Mouse (Mus musculus) lung, adult 2 months (tissue): Measurements from ENCODE around the gene Pgpep1. TPM values are rescaled to one million over a fixed set of nuclear protein-coding genes. Genes with fewer than 3 reads are reported as not detected.

Experiments
- DNase-seq: peaks from one replicate; pipeline ENCODE4 v3.0.0; 2022
- H3K4me1 ChIP-seq: fragments of 200-500 bp; 2 replicates; pipeline ENCODE4 v1.6.1; 2011; ENCODE audit warnings: low read length; ENCODE audit not compliant: control insufficient read depth, insufficient read depth
- H3K4me3 ChIP-seq: fragments of 200-500 bp; replicated peaks from 2 replicates; pipeline ENCODE3; 2011; ENCODE audit warnings: low read depth, mild to moderate bottlenecking, control low read depth, low read length; ENCODE audit errors: extremely low read depth
- CTCF ChIP-seq: fragments of 200-500 bp; IDR thresholded peaks from 2 replicates; pipeline ENCODE4 v1.5.1; 2011; ENCODE audit warnings: mild to moderate bottlenecking, low read length, control low read depth; ENCODE audit not compliant: insufficient read depth
- POLR2A ChIP-seq: fragments of 200-500 bp; IDR thresholded peaks from 2 replicates; pipeline ENCODE4 v1.6.1; 2011; ENCODE audit warnings: low read depth, mild to moderate bottlenecking, control low read depth, low read length, borderline replicate concordance; ENCODE audit errors: extremely low read depth
- WGBS: fragments of 180-500 bp; shearing (Covaris S2); methylation state at CpG from one replicate; pipeline ENCODE4 v1.1.7; 2018; 5-methylcytosine and 5-hydroxymethylcytosine counted together
- polyA plus RNA-seq: library from polyadenylated mRNA; depleted of rRNA; stranded (reverse); fragments of >200 nt; gene quantifications from 2 replicates; pipeline ENCODE4 v1.2.3, GENCODE M21; 2012; rRNA removed

The Pgpep1 gene
- polyA plus RNA-seq, 1 experiment, result 33.7 TPM

GRCm38 (mm10) chr8:70597417-70598272 is 62.5 kb downstream of the Pgpep1 start:
- WGBS, result 57% methylated on average over 67 of the region's 68 CpGs
- H3K4me3 ChIP-seq, result no peak overlapping the region
- no peak for DNase-seq
- H3K4me1 ChIP-seq, result peaks cover 12% of the 10 kb centered on the region; the same call in 1 of the 2 replicates
- TF ChIP-seq CTCF, result no peak
- TF ChIP-seq POLR2A, result no peak

GRCm38 (mm10) chr8:70596775-70597416 is 63.3 kb downstream of the Pgpep1 start:
- no peak overlapping the region for H3K4me3 ChIP-seq
- peaks cover 12% of the 10 kb centered on the region; the same call in 1 of the 2 replicates for H3K4me1 ChIP-seq
- WGBS, result 91% methylated on average over 17 of the region's 17 CpGs
- TF ChIP-seq CTCF (no peak), POLR2A (no peak)
- DNase-seq, result no peak

Other genes starting within 250 kb of the Pgpep1 start
- 18.7 and 20.4 TPM in 2 replicates for gene Crtc1, start 220.8 kb downstream of the Pgpep1 start, polyA plus RNA-seq
- gene Klhl26, start 183.4 kb downstream of the Pgpep1 start, polyA plus RNA-seq, result 51.3 and 57.2 TPM in 2 replicates
- gene Tmem59l, start 173.0 kb downstream of the Pgpep1 start, polyA plus RNA-seq, result 10.5 and 12.2 TPM in 2 replicates
- gene Crlf1, start 167.2 kb downstream of the Pgpep1 start, polyA plus RNA-seq, result 27.7 and 34.3 TPM in 2 replicates
- gene Rex1bd, start 153.6 kb downstream of the Pgpep1 start, polyA plus RNA-seq, result 145 and 178 TPM in 2 replicates
- 370 and 371 TPM in 2 replicates for gene Uba52, start 149.6 kb downstream of the Pgpep1 start, polyA plus RNA-seq
- 361 and 369 TPM in 2 replicates for gene Fkbp8, start 132.7 kb downstream of the Pgpep1 start, polyA plus RNA-seq
- gene Kxd1, start 132.4 kb downstream of the Pgpep1 start, polyA plus RNA-seq, result 48.7 and 54.6 TPM in 2 replicates
- 29.6 and 32.9 TPM in 2 replicates for gene Ell, start 120.9 kb downstream of the Pgpep1 start, polyA plus RNA-seq
- 102 and 112 TPM in 2 replicates for gene Isyna1, start 66.0 kb downstream of the Pgpep1 start, polyA plus RNA-seq
- gene Ssbp4, start 51.5 kb downstream of the Pgpep1 start, polyA plus RNA-seq, result 228 and 351 TPM in 2 replicates
- 10.4 and 10.5 TPM in 2 replicates for gene Lrrc25, start 44.2 kb downstream of the Pgpep1 start, polyA plus RNA-seq
- gene Gdf15, start 27.9 kb downstream of the Pgpep1 start, polyA plus RNA-seq, result 5.4 and 6.6 TPM in 2 replicates
- gene Lsm4, start 12.9 kb upstream of the Pgpep1 start, polyA plus RNA-seq, result 75.2 and 76.3 TPM in 2 replicates
- gene Jund, start 38.6 kb upstream of the Pgpep1 start, polyA plus RNA-seq, result 378 and 717 TPM in 2 replicates
- gene Iqcn, start 43.1 kb upstream of the Pgpep1 start, polyA plus RNA-seq, result 0.03 TPM in 1 of 2 replicates, not detected in the other
- gene Gm3336, start 58.2 kb upstream of the Pgpep1 start, polyA plus RNA-seq, result 0.43 and 1.2 TPM in 2 replicates
- gene Pde4c, start 63.3 kb upstream of the Pgpep1 start, polyA plus RNA-seq, result 4.1 and 5.5 TPM in 2 replicates
- 46.4 and 53.4 TPM in 2 replicates for gene Rab3a, start 94.3 kb upstream of the Pgpep1 start, polyA plus RNA-seq
- gene Mpv17l2, start 100.6 kb upstream of the Pgpep1 start, polyA plus RNA-seq, result 61.6 and 80.0 TPM in 2 replicates
- 112 and 119 TPM in 2 replicates for gene Pik3r2, start 116.3 kb upstream of the Pgpep1 start, polyA plus RNA-seq
- 84.2 and 87.0 TPM in 2 replicates for gene Mast3, start 144.7 kb upstream of the Pgpep1 start, polyA plus RNA-seq
- 0.86 and 1.5 TPM in 2 replicates for gene Il12rb1, start 148.1 kb upstream of the Pgpep1 start, polyA plus RNA-seq
- 50.3 and 78.3 TPM in 2 replicates for gene Arrdc2, start 179.3 kb upstream of the Pgpep1 start, polyA plus RNA-seq
- 3.4 and 5.0 TPM in 2 replicates for gene Kcnn1, start 202.9 kb upstream of the Pgpep1 start, polyA plus RNA-seq
- 43.8 and 48.0 TPM in 2 replicates for gene Ccdc124, start 213.5 kb upstream of the Pgpep1 start, polyA plus RNA-seq
- 0.71 and 1.3 TPM in 2 replicates for gene Slc5a5, start 232.4 kb upstream of the Pgpep1 start, polyA plus RNA-seq
- 3,384 and 4,193 TPM in 2 replicates for gene Rpl18a, start 237.0 kb upstream of the Pgpep1 start, polyA plus RNA-seq
- 58.4 and 68.0 TPM in 2 replicates for gene Map1s, start 245.5 kb upstream of the Pgpep1 start, polyA plus RNA-seq